Mouse (Mus musculus): ENCODE data around the gene Snrpa. TPM values are rescaled to one million over a fixed set of nuclear protein-coding genes. Genes with fewer than 3 reads are reported as not detected.

The Snrpa gene
- total and polyA plus RNA-seq, 3 experiments: 67.1 to 233 (median 123) TPM

- peak overlapping the region; percentile 78 for H3K4me2 ChIP-seq (ENCODE audit: insufficient read depth, low read depth, poor library complexity, severe bottlenecking)
- no peaks in the 10 kb centered on the region for H3K27me3 ChIP-seq (replicated peaks)
- in situ Hi-C loops (cut with MboI; ENCODE audit: low pct_ligation_motif_present, low pct_unique_long_range_greater_than_20kb, low sequenced_read_pairs) (loop anchor here (5.0 kb wide), 2 partner anchors 35 to 65 kb away; no protein-coding TSS in a partner anchor), dilution Hi-C loops (cut with MboI; ENCODE audit: extremely low pct_ligation_motif_present, extremely low pct_unique_long_range_greater_than_20kb, low sequenced_read_pairs) (no loop called here)
- TF ChIP-seq MYC (IDR thresholded peaks at IDR 0.05; ENCODE audit: low read depth, low read length) (no peak), CHD1 (IDR thresholded peaks at IDR 0.05; ENCODE audit: low read depth, low read length) (no peak), RCOR1 (conservative IDR thresholded peaks at IDR 0.05; ENCODE audit: low read depth, low read length) (no peak), MAX (IDR thresholded peaks at IDR 0.05; ENCODE audit: low read length) (no peak), NELFE (IDR thresholded peaks at IDR 0.05; ENCODE audit: low read depth, low read length) (no peak), SMC3 (IDR thresholded peaks at IDR 0.05; ENCODE audit: low read depth, low read length) (no peak), ZMIZ1 (IDR thresholded peaks at IDR 0.05; ENCODE audit: low read depth, low read length) (no peak), SIN3A (IDR thresholded peaks at IDR 0.05; ENCODE audit: low read length) (no peak), ETS1 (conservative IDR thresholded peaks at IDR 0.05; ENCODE audit: low read depth, low read length) (no peak), BHLHE40 (IDR thresholded peaks at IDR 0.05; ENCODE audit: low read depth, low read length) (no peak), TBP (conservative IDR thresholded peaks at IDR 0.05; ENCODE audit: low read depth, low read length) (no peak), JUND (conservative IDR thresholded peaks at IDR 0.05; ENCODE audit: low read depth, low read length) (no peak), KAT2A (IDR thresholded peaks at IDR 0.05; ENCODE audit: insufficient replicate concordance, low read length) (no peak), USF1 (IDR thresholded peaks at IDR 0.05; ENCODE audit: low read depth, low read length) (no peak), CHD2 (IDR thresholded peaks at IDR 0.05; ENCODE audit: low read length) (no peak), ELF1 (IDR thresholded peaks at IDR 0.05; ENCODE audit: low read depth, low read length) (no peak), ZNF384 (IDR thresholded peaks at IDR 0.05; ENCODE audit: low read depth, low read length) (no peak)
- H3K27ac ChIP-seq (ENCODE audit: insufficient read depth, low read depth): peak overlapping the region; percentile 20; the same call in 1 of the 2 replicates
- H3K9me3 ChIP-seq (replicated peaks; ENCODE audit: low read length): no peaks in the 10 kb centered on the region
- DNase-seq (ENCODE audit: extremely low read depth): no peak
- peaks cover 14% of the 10 kb centered on the region; the same call in 1 of the 2 replicates for H3K79me2 ChIP-seq (replicated peaks; ENCODE audit: control insufficient read depth, extremely low read depth, insufficient read depth, poor library complexity, severe bottlenecking)
- peaks cover 0 to 18% of the 10 kb centered on the region in 2 experiments for H3K36me3 ChIP-seq (replicated peaks in 1 of 2; ENCODE audit: control insufficient read depth in 1 of 2, insufficient read depth in 1 of 2, low read length in 1 of 2)
- H3K4me3 ChIP-seq (replicated peaks in 1 of 3; ENCODE audit: low read depth in 2 of 3, low read length in 2 of 3, poor library complexity in 1 of 3): peak overlapping the region; percentile 78 to 86 (median 81)
- peaks cover 24 to 62% of the 10 kb centered on the region in 2 experiments for H3K4me1 ChIP-seq (ENCODE audit: control insufficient read depth in 1 of 2, insufficient read depth in 2 of 2)
- peak overlapping the region; percentile 66 for H3K9ac ChIP-seq (ENCODE audit: insufficient read depth, low read depth)
Observed at GRCm38 (mm10) chr7:27227676-27228075, 31.6 kb upstream of the Snrpa start.

GRCm38 (mm10) chr7:27227276-27227675, 31.2 kb upstream of the Snrpa start:
- TF ChIP-seq ZKSCAN1 (IDR thresholded peaks at IDR 0.05; ENCODE audit: borderline replicate concordance, low read depth, low read length): no peak
- TF ChIP-seq BHLHE40 (IDR thresholded peaks at IDR 0.05; ENCODE audit: low read depth, low read length): no peak
- TF ChIP-seq SMC3 (IDR thresholded peaks at IDR 0.05; ENCODE audit: low read depth, low read length): no peak
- no peak for TF ChIP-seq EP300 (IDR thresholded peaks at IDR 0.05; ENCODE audit: low read length)
- TF ChIP-seq CHD1 (IDR thresholded peaks at IDR 0.05; ENCODE audit: low read depth, low read length): no peak
- no peak for TF ChIP-seq RAD21 (IDR thresholded peaks at IDR 0.05; ENCODE audit: low read depth, low read length)
- TF ChIP-seq ELF1 (IDR thresholded peaks at IDR 0.05; ENCODE audit: low read depth, low read length): no peak
- TF ChIP-seq MEF2A (IDR thresholded peaks at IDR 0.05; ENCODE audit: borderline replicate concordance, low read depth, low read length): no peak
- dilution Hi-C loops (cut with MboI; ENCODE audit: extremely low pct_ligation_motif_present, extremely low pct_unique_long_range_greater_than_20kb, low sequenced_read_pairs) (no loop called here), in situ Hi-C loops (cut with MboI; ENCODE audit: low pct_ligation_motif_present, low pct_unique_long_range_greater_than_20kb, low sequenced_read_pairs) (loop anchor here (5.0 kb wide), 2 partner anchors 35 to 65 kb away; no protein-coding TSS in a partner anchor)
- H3K9ac ChIP-seq (ENCODE audit: insufficient read depth, low read depth): peak overlapping the region; percentile 66
- peaks cover 14% of the 10 kb centered on the region; the same call in 1 of the 2 replicates for H3K79me2 ChIP-seq (replicated peaks; ENCODE audit: control insufficient read depth, extremely low read depth, insufficient read depth, poor library complexity, severe bottlenecking)
- H3K4me1 ChIP-seq (ENCODE audit: control insufficient read depth in 1 of 2, insufficient read depth in 2 of 2): peaks cover 24 to 63% of the 10 kb centered on the region in 2 experiments
- H3K9me3 ChIP-seq (replicated peaks; ENCODE audit: low read length): no peaks in the 10 kb centered on the region
- peak overlapping the region; percentile 78 to 86 (median 81) for H3K4me3 ChIP-seq (replicated peaks in 1 of 3; ENCODE audit: low read depth in 2 of 3, low read length in 2 of 3, poor library complexity in 1 of 3)
- no peak overlapping the region for H3K27ac ChIP-seq (ENCODE audit: insufficient read depth, low read depth)
- no peak for DNase-seq (ENCODE audit: extremely low read depth)
- H3K36me3 ChIP-seq (replicated peaks in 1 of 2; ENCODE audit: control insufficient read depth in 1 of 2, insufficient read depth in 1 of 2, low read length in 1 of 2): peaks cover 0 to 22% of the 10 kb centered on the region in 2 experiments
- peak overlapping the region; percentile 78 for H3K4me2 ChIP-seq (ENCODE audit: insufficient read depth, low read depth, poor library complexity, severe bottlenecking)
- no peaks in the 10 kb centered on the region for H3K27me3 ChIP-seq (replicated peaks)

Measured in CH12.LX (cell line).